Mouse (Mus musculus): Measurements from ENCODE around the gene Ttc23l. TPM values are rescaled to one million over a fixed set of nuclear protein-coding genes. Genes with fewer than 3 reads are reported as not detected.

The Ttc23l gene
- total and polyA plus RNA-seq, 3 experiments, result not detected

GRCm38 (mm10) chr15:10540271-10541088 is 18.0 kb downstream of the Ttc23l start:
- Histone ChIP-seq H3K4me1 (ENCODE audit: control insufficient read depth in 1 of 2, insufficient read depth in 2 of 2, low read length in 2 of 2) (no peaks in the 10 kb centered on the region), H3K27ac (ENCODE audit: control insufficient read depth, low read depth, low read length) (no peak overlapping the region), H3K27me3 (ENCODE audit: control insufficient read depth in 1 of 2, insufficient read depth in 2 of 2, low read length in 2 of 2) (no peaks in the 10 kb centered on the region), H3K9ac (ENCODE audit: control insufficient read depth, low read depth, low read length, poor library complexity, severe bottlenecking) (no peak overlapping the region), H3K9me3 (replicated peaks; ENCODE audit: insufficient read depth, low read length) (no peaks in the 10 kb centered on the region), H3K36me3 (ENCODE audit: control insufficient read depth in 1 of 2, insufficient read depth in 2 of 2, low read length in 2 of 2) (no peaks in the 10 kb centered on the region), H3K4me3 (ENCODE audit: control insufficient read depth in 1 of 2, insufficient read depth in 1 of 2, low read depth in 2 of 2, low read length in 2 of 2) (no peak overlapping the region), H3K79me2 (ENCODE audit: control insufficient read depth, insufficient read depth, low read length, poor library complexity) (no peaks in the 10 kb centered on the region)
- DNase-seq (ENCODE audit: low read depth, low spot score), result no peak
- TF ChIP-seq ZNF384 (IDR thresholded peaks at IDR 0.05; ENCODE audit: low read depth, low read length), result no peak
- TF ChIP-seq TCF12 (IDR thresholded peaks at IDR 0.05; ENCODE audit: low read depth, low read length), result no peak
- no peak for TF ChIP-seq RCOR1 (IDR thresholded peaks at IDR 0.05; ENCODE audit: low read depth, low read length)

- 0 out of 4 replicates have a peak, but pooled peaks cover 0 to 1% of the 10 kb centered on the region in 2 experiments for H3K4me1 ChIP-seq (ENCODE audit: control insufficient read depth in 1 of 2, insufficient read depth in 2 of 2, low read length in 2 of 2)
- no peak for TF ChIP-seq GABPA (IDR thresholded peaks at IDR 0.05; ENCODE audit: low read depth, low read length)
- no peak for TF ChIP-seq ZNF384 (IDR thresholded peaks at IDR 0.05; ENCODE audit: low read depth, low read length)
- no peak for TF ChIP-seq MEF2A (IDR thresholded peaks at IDR 0.05; ENCODE audit: extremely low read depth, insufficient replicate concordance, low read depth, low read length, poor library complexity, severe bottlenecking)
- no peak for TF ChIP-seq CTCF (IDR thresholded peaks at IDR 0.05 in 2 of 3, conservative IDR thresholded peaks at IDR 0.05 in 1 of 3; ENCODE audit: control insufficient read depth in 1 of 3, insufficient read depth in 1 of 3, low read depth in 2 of 3, low read length in 3 of 3, poor library complexity in 1 of 3, severe bottlenecking in 1 of 3)
- TF ChIP-seq GATA1 (IDR thresholded peaks at IDR 0.05; ENCODE audit: low read depth, low read length), result no peak
- TF ChIP-seq UBTF (IDR thresholded peaks at IDR 0.05; ENCODE audit: borderline replicate concordance, insufficient read depth, low read depth, low read length), result no peak
- TF ChIP-seq ZMIZ1 (IDR thresholded peaks at IDR 0.05; ENCODE audit: low read depth, low read length), result no peak
- TF ChIP-seq POLR2A (IDR thresholded peaks at IDR 0.05; ENCODE audit: control insufficient read depth in 1 of 2, insufficient read depth in 1 of 2, low read depth in 1 of 2, low read length in 2 of 2, poor library complexity in 1 of 2), result no peak
- TF ChIP-seq NELFE (IDR thresholded peaks at IDR 0.05; ENCODE audit: low read depth, low read length), result no peak
- no peak for TF ChIP-seq JUND (IDR thresholded peaks at IDR 0.05; ENCODE audit: low read depth, low read length)
- H3K9ac ChIP-seq (ENCODE audit: control insufficient read depth, low read depth, low read length, poor library complexity, severe bottlenecking), result no peak overlapping the region
- 0 out of 4 replicates have a peak, but pooled peaks cover 0 to 2% of the 10 kb centered on the region in 2 experiments for H3K36me3 ChIP-seq (ENCODE audit: control insufficient read depth in 1 of 2, insufficient read depth in 2 of 2, low read length in 2 of 2)
- no peaks in the 10 kb centered on the region for H3K9me3 ChIP-seq (replicated peaks; ENCODE audit: insufficient read depth, low read length)
- H3K4me3 ChIP-seq (ENCODE audit: control insufficient read depth in 1 of 2, insufficient read depth in 1 of 2, low read depth in 2 of 2, low read length in 2 of 2), result no peak overlapping the region
- H3K79me2 ChIP-seq (ENCODE audit: control insufficient read depth, insufficient read depth, low read length, poor library complexity), result no peaks in the 10 kb centered on the region
- H3K27ac ChIP-seq (ENCODE audit: control insufficient read depth, low read depth, low read length), result no peak overlapping the region
- H3K27me3 ChIP-seq (ENCODE audit: control insufficient read depth in 1 of 2, insufficient read depth in 2 of 2, low read length in 2 of 2), result no peaks in the 10 kb centered on the region
- no peak for DNase-seq (ENCODE audit: low read depth, low spot score)
Measured at GRCm38 (mm10) chr15:10535969-10536368, 22.5 kb downstream of the Ttc23l start.

GRCm38 (mm10) chr15:10534591-10534990 is 23.9 kb downstream of the Ttc23l start:
- DNase-seq (ENCODE audit: low read depth, low spot score), result no peak
- TF ChIP-seq USF2 (IDR thresholded peaks at IDR 0.05; ENCODE audit: borderline replicate concordance in 1 of 2, insufficient read depth in 1 of 2, low read depth in 1 of 2, low read length in 2 of 2) (no peak), USF1 (IDR thresholded peaks at IDR 0.05; ENCODE audit: low read depth, low read length) (no peak), GABPA (IDR thresholded peaks at IDR 0.05; ENCODE audit: low read depth, low read length) (no peak), UBTF (IDR thresholded peaks at IDR 0.05; ENCODE audit: borderline replicate concordance, insufficient read depth, low read depth, low read length) (no peak), RCOR1 (IDR thresholded peaks at IDR 0.05; ENCODE audit: low read depth, low read length) (no peak), TCF12 (IDR thresholded peaks at IDR 0.05; ENCODE audit: low read depth, low read length) (no peak), TAL1 (IDR thresholded peaks at IDR 0.05; ENCODE audit: low read length) (no peak), JUND (IDR thresholded peaks at IDR 0.05; ENCODE audit: low read depth, low read length) (no peak), MAFK (IDR thresholded peaks at IDR 0.05; ENCODE audit: borderline replicate concordance, low read depth, low read length) (no peak), ELF1 (IDR thresholded peaks at IDR 0.05; ENCODE audit: low read depth, low read length) (no peak), ZC3H11A (IDR thresholded peaks at IDR 0.05; ENCODE audit: low read depth, low read length) (no peak), ZNF384 (IDR thresholded peaks at IDR 0.05; ENCODE audit: low read depth, low read length) (no peak), SMC3 (IDR thresholded peaks at IDR 0.05; ENCODE audit: low read depth, low read length) (no peak), MAZ (IDR thresholded peaks at IDR 0.05; ENCODE audit: low read depth, low read length) (no peak), CHD2 (IDR thresholded peaks at IDR 0.05; ENCODE audit: low read length) (no peak)
- Histone ChIP-seq H3K4me1 (ENCODE audit: control insufficient read depth in 1 of 2, insufficient read depth in 2 of 2, low read length in 2 of 2) (peaks cover 0 to 6% of the 10 kb centered on the region in 2 experiments; a peak in 1 of 4 replicates), H3K27me3 (ENCODE audit: control insufficient read depth in 1 of 2, insufficient read depth in 2 of 2, low read length in 2 of 2) (no peaks in the 10 kb centered on the region), H3K9ac (ENCODE audit: control insufficient read depth, low read depth, low read length, poor library complexity, severe bottlenecking) (no peak overlapping the region), H3K4me3 (ENCODE audit: control insufficient read depth in 1 of 2, insufficient read depth in 1 of 2, low read depth in 2 of 2, low read length in 2 of 2) (no peak overlapping the region), H3K79me2 (ENCODE audit: control insufficient read depth, insufficient read depth, low read length, poor library complexity) (no peaks in the 10 kb centered on the region), H3K9me3 (replicated peaks; ENCODE audit: insufficient read depth, low read length) (no peaks in the 10 kb centered on the region), H3K27ac (ENCODE audit: control insufficient read depth, low read depth, low read length) (no peak overlapping the region), H3K36me3 (ENCODE audit: control insufficient read depth in 1 of 2, insufficient read depth in 2 of 2, low read length in 2 of 2) (peaks cover 0 to 5% of the 10 kb centered on the region in 2 experiments; a peak in 1 of 4 replicates)

Measured in MEL (cell line).